Mouse (Mus musculus) adrenal gland, postnatal 36 days (tissue): ENCODE measurements around the gene Gm5108. TPM values are rescaled to one million over a fixed set of nuclear protein-coding genes. Genes with fewer than 3 reads are reported as not detected.

ENCODE experiments used
- DNase-seq, 2 experiments: peaks; one replicate each; pipeline ENCODE4 v3.0.0; 2021; ENCODE audit warnings: mixed read lengths in 1 of 2
- long read RNA-seq, 2 experiments: library from polyadenylated mRNA; stranded (forward); transcript quantifications; one replicate each; pipeline ENCODE4 v2.0.0; 2021; ENCODE audit warnings: borderline sequencing depth in 2 of 2
- total RNA-seq, 2 experiments: library from RNA; stranded (reverse); gene quantifications; 2 replicates each; pipeline ENCODE4 v1.2.3; 2021

Gene Gm5108
- total RNA-seq = not detected
- long read RNA-seq, experiment 1 = 0 reads
- long read RNA-seq, experiment 2 = 0 reads

DNA sequence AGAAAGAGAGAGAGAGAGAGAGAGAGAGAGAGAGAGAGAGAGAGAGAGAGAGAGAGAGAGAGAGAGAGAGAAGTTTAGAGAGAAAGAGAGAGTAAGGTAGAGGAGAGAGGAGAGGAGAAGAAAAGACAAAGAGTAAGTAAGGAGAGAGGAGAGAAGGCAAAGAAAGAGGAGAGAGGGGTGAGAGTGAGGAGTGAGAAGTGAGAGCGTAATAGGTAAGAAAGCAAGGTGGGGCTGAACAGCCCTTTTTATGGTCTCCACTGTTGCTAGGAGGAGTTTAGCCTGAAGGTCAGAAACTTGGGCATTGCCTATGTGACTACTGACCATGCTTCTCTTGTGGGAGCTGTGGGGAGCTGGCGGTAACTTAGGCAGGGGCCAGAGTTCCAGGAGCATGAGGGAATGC is at the start of gene Gm5108:
TSS of gene Gm5108 (plus strand) at position 301 of the 400 bp plus-strand sequence.
- no peak for DNase-seq

GRCm38 (mm10) chr5:67898921-67899320 is 42.5 kb upstream of the Gm5108 start:
- DNase-seq = no peak

GRCm38 (mm10) chr5:67904555-67904954 is 36.9 kb upstream of the Gm5108 start:
- no peak for DNase-seq

GRCm38 (mm10) chr5:67930584-67930983 is 10.9 kb upstream of the Gm5108 start:
- DNase-seq = no peak

DNA sequence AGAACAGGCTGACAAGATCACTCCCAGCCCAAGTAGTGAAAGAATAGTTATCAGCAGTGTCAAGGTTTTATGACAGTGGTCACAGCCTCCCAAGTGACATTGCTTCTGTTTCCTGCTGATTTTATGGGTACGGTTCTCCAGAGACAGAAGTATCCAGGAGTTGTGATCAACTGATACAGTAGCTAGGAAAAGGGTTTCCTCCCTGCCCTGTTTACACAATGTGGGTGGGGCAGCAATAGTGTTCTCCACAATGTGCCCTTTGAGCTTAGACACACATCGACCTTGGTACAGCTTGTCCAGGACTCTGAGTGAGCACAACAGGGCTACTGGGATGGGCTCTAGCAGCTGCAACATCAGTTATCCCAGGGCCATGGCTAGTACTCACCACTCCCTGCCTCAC is 9.8 kb upstream of the Gm5108 start:
- DNase-seq = no peak

GRCm38 (mm10) chr5:67943199-67943598 is 1.7 kb downstream of the Gm5108 start:
- peak in 1 of 2 experiments; percentile 4 for DNase-seq

DNA sequence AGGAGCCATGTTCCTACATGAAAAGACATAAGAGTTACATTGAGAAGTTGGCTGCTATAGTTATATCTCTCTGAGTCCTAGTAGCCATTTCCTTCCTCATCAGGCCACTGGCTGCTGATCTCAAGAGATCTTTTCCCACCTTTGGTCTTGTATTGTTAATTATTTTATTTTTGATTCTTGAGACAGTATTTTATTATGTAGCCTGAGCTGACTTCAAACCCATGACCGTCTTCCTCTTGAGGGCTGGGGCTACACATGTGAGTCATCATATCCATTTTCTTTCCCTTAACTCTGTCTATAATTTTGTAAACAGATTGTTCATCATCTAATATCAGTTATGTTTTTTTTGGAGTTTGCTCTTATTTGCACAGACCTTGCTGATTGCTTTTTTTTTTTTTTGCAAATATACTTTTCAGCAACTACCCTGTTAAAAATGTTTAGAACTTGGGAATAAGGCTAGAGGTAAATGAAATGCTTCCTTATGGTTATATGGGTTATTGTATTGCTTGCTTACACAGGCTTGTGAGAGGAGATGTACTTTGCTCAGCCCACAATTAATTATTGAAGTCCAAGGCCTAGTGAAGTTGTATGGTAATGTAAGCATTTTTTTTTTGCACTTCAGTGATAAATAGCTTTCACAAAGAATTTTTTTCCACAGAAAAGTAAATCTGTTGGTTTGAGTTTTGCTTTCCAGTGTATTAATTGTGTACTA is 2.8 kb downstream of the Gm5108 start:
- no peak for DNase-seq

- DNase-seq = no peak
Observed at GRCm38 (mm10) chr5:67946321-67946720, 4.9 kb downstream of the Gm5108 start, which contains the start of gene Gm21905. Gm21905 (minus strand) TSS chr5:67946421.

GRCm38 (mm10) chr5:67947006-67947405 is 5.5 kb downstream of the Gm5108 start:
- peak in 1 of 2 experiments; percentile 1 for DNase-seq

GRCm38 (mm10) chr5:67948074-67948473 is 6.6 kb downstream of the Gm5108 start:
- DNase-seq = no peak

DNA sequence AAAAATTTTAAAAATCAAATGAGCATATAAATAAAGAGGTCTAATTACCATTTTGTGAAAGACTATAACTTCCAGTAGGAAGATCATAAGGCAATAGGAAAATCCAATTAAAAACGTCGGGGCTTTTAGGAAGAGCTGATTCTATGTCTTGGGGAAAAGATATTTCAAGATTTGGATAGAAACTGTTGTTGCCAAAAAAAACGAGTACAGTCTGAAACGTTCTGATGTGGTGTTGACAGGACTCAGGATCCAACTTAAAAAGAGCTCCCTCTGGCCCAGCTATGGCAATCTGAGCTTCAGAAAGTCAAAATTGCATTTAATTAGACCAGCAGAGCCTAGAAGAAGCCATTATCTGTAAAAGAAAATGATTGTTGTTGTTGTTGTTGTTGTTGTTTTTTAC is 12.6 kb downstream of the Gm5108 start:
- no peak for DNase-seq

- DNase-seq = no peak
Observed at GRCm38 (mm10) chr5:67955486-67955885, 14.0 kb downstream of the Gm5108 start.

DNA sequence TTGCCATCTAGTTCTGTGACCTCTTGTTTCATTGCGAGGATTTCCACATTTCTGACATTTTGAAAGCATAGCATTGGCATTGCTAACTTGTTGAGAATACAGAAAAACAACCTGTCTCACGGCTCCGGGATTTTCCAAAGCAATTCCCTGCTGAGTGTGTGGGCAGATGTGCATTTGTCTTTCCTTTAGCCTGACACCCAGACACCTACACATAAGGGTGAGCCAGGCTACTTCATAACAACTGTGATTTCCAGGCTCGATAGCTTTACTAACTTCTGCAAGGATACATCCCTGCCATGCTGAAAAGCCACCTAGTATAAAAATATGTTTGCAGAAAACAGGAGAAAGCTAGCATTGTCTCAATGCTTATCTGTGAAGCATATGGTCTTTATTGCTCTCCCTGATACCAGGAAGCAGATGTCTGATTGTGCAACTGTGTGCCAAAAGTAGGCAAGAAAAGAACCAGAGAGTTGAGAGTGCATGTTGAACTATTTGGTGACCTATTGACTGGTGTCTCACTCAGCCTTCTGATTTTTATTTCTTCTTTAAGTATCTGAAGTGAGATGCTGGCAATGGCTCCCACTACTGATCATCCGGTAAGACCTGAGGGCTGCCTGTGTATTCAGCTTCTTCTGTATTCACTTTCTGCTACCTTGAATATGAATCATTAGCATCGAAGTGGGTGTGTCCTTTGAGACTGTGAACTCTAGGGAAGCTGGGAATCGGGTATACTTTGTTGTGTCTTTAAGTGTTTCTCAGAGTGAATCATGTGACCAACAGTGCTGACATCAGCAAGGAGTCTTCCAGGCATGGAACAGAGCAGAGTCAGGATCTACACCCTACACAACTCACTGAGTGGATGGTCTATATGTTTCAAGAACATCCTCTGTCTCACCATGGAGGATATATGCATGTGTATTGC is 20.5 kb downstream of the Gm5108 start:
- DNase-seq = no peak

DNA sequence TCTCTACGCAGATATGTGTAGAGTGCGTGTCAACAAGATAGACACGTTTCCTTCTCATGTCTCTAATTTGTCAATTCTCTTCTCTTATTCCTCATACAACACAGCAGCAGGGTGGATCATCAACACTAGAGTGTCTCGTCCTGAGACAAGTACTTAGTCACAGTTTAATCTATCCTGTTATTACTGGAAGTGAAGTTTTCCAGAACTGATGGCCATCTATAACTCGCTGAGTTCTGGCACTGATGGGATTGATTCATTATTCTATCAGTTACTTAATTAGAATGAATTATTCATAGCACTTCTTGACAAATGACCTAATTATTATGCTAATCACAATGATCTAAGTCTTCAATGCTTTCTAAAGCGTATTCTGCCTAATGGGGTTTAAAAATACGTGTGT is 28.1 kb downstream of the Gm5108 start:
- DNase-seq = no peak

DNA sequence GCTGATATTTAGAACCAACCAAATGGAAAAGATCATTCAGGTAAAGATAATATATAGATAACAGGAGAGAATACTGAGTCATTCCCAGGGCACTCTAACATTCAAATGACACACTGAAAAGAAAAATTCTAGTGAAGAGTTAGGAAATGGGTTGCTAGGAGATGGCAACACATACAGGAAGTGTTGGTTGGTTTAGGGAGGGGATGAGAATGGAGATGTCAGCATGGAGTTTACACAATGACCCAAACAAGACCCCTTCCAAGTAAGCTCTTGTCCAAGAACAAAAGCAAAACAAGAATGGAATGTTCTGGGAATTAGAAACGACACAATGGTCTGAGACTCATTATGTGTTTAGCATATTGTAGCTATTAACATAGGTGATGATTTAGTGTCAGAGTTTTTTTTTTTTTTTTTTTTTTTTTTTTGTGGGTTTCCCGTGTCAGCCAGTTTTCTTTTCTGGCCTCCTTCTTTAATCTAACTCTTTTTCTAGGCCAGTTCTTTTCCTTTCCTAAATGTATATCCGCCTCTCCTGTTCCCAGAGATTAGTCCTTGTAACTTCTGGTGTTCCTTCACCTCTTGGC is 40.6 kb downstream of the Gm5108 start:
- DNase-seq = no peak

- DNase-seq = no peak
Observed at GRCm38 (mm10) chr5:67990426-67990825, 49.0 kb downstream of the Gm5108 start.

DNA sequence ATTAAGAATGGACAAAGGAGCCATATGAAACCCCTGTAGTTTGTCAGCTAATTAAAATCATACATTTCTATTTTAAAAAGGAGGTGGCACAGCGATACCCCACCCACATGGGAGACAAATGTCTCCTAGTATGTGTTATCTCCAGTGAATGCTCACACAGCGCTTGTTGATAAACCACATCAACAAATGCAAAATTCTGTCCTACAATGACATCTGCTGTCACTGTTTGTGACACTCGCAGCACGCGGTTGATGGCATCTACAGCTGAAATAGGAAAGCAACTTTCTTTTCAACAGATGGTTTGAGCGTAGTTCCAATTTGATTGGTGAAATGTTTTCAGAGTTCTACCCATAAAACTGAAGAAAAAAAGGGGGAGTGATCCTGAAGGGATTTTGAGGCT is 61.1 kb downstream of the Gm5108 start:
- DNase-seq = no peak

GRCm38 (mm10) chr5:68003904-68004303 is 62.4 kb downstream of the Gm5108 start:
- DNase-seq = no peak

GRCm38 (mm10) chr5:68004419-68004818 is 63.0 kb downstream of the Gm5108 start:
- no peak for DNase-seq

- DNase-seq = no peak
Observed at GRCm38 (mm10) chr5:68007074-68007473, 65.6 kb downstream of the Gm5108 start.

DNA sequence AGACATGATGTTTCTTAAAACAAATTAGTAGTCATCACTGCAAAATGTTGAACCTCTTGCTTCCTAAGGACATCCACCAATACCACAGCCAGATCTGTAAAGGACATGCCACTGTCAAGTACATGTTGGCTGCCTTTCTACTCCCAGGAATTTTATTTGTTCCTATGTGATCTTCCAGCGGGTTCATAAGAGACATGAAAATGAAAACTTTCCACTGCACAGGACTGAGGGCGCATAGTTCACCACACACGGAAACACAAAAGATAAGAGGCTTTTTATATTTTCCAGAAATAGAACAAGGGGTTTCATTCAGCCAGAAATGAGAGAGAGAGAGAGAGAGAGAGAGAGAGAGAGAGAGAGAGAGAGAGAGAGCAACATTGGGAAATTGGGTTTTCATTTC is 70.1 kb downstream of the Gm5108 start:
- DNase-seq = no peak

DNA sequence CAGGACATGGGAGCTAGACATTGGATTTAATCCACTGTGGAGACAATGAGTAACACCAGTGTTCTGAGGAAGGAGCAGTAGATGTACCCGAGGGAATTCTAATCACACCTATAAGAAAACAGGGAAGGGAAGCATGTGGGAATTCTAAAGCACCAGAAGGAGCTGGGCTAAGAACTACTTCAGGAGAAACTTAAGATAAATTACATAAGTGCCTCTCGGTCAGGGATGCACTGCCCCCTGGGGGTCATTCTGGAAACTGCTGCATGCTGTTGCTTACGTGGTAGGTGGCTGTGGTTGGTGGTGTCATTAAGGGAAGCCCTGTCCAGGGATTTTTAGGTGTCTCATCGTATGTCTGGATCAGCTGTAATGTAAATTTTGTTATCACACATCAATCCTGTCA is 71.1 kb downstream of the Gm5108 start:
- DNase-seq = peak; percentile 81 to 88

DNA sequence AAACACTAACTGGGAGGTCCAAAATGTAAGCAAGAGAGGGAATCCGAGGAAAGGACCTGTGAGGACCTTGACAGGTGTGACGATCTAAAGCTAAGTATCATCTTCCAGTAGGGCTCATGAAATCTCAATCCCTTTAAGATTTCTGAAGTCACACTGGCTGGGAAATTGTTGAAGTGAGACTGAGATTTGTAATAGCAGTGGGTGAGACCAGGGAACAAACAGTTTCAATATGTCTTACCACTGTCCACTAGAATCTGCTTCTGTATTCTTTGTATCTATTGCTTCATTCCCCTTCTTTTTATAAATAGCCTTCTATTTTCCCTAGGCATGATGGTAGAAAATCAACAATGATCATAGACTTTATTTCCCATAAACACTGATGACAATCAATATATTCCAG is 79.4 kb downstream of the Gm5108 start:
- DNase-seq = no peak
